Mouse (Mus musculus) ES-Bruce4 (cell line): ENCODE measurements around the gene Rnf216. TPM values are rescaled to one million over a fixed set of nuclear protein-coding genes. Genes with fewer than 3 reads are reported as not detected.

Experiments
- H3K27ac ChIP-seq: 2 replicates; pipeline ENCODE4 v1.5.1; 2012; ENCODE audit warnings: low read length, inconsistent platforms; ENCODE audit not compliant: insufficient read depth
- H3K27me3 ChIP-seq: 2 replicates; pipeline ENCODE4 v1.6.1; 2012; ENCODE audit warnings: mild to moderate bottlenecking, low read length, inconsistent platforms; ENCODE audit not compliant: control insufficient read depth, poor library complexity, insufficient read depth, severe bottlenecking
- H3K36me3 ChIP-seq: 2 replicates; pipeline ENCODE4 v1.6.1; 2012; ENCODE audit warnings: inconsistent platforms, mild to moderate bottlenecking, low read length, moderate library complexity; ENCODE audit not compliant: control insufficient read depth, poor library complexity, insufficient read depth, severe bottlenecking
- H3K4me1 ChIP-seq: one replicate; pipeline ENCODE4 v1.8.1; 2011; ENCODE audit warnings: low read length; ENCODE audit not compliant: control insufficient read depth, insufficient read depth
- H3K4me3 ChIP-seq: 2 replicates; pipeline ENCODE4 v1.5.1; 2011; ENCODE audit warnings: low read depth, mild to moderate bottlenecking, low read length
- H3K9ac ChIP-seq: 2 replicates; pipeline ENCODE4 v1.6.1; 2012; ENCODE audit warnings: low read depth, mild to moderate bottlenecking, inconsistent platforms; ENCODE audit not compliant: poor library complexity, severe bottlenecking
- H3K9me3 ChIP-seq: replicated peaks from 2 replicates; pipeline ENCODE4 v1.6.1; 2012; ENCODE audit warnings: mild to moderate bottlenecking, low read length, inconsistent platforms; ENCODE audit not compliant: control insufficient read depth, poor library complexity, insufficient read depth, severe bottlenecking
- CTCF ChIP-seq: IDR thresholded peaks from one replicate; pipeline ENCODE4 v1.8.1; 2011; ENCODE audit warnings: low read depth, low read length
- EP300 ChIP-seq: IDR thresholded peaks from 2 replicates; pipeline ENCODE4 v1.6.1; 2011; ENCODE audit warnings: low read depth, low read length; ENCODE audit not compliant: insufficient read depth
- POLR2A ChIP-seq: IDR thresholded peaks from one replicate; pipeline ENCODE4 v1.8.1; 2011; ENCODE audit warnings: low read length; ENCODE audit not compliant: insufficient read depth
- polyA plus RNA-seq: library from polyadenylated mRNA; stranded (reverse); fragments of >200 nt; gene quantifications from 2 replicates; pipeline ENCODE4 v1.2.4, GENCODE M21; 2011; ENCODE audit warnings: low read depth; ENCODE audit not compliant: missing spikeins, insufficient read depth, insufficient read length

Rnf216 gene
- polyA plus RNA-seq, 1 experiment, result 51.6 TPM

DNA sequence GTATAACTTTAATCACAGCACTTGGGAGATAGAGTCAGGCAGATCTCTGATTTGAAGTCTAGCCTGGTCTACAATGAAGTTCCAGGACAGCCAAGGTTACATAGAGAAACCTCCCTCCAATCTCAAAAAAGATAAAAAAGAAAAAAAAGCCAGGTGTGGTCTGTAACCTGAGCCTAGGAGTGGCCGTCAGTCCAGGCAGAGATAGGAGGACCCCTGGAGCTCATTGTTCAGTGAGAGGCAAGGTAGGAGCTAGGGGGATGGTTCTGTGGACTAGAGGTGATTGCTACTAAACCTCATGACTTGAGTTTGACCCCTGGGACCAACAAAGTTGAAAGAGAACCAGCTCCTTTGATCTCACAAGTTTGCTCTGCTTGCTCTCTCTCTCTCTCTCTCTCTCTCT, 9.9 kb upstream of the Rnf216 start:
- Histone ChIP-seq H3K9me3 (peaks cover 2% of the 10 kb centered on the region; the same call in 1 of the 2 replicates), H3K27me3 (no peaks in the 10 kb centered on the region), H3K4me3 (no peak overlapping the region), H3K4me1 (peaks cover 10% of the 10 kb centered on the region), H3K36me3 (no peaks in the 10 kb centered on the region), H3K9ac (no peak overlapping the region), H3K27ac (peak overlapping the region; percentile 97)
- TF ChIP-seq CTCF (no peak), POLR2A (no peak), EP300 (peak; percentile 87)

- Histone ChIP-seq H3K27ac (peak overlapping the region; percentile 97), H3K9ac (peak overlapping the region; percentile 54; the same call in 1 of the 2 replicates), H3K4me3 (peak overlapping the region; percentile 39; the same call in 1 of the 2 replicates), H3K9me3 (no peaks in the 10 kb centered on the region), H3K36me3 (no peaks in the 10 kb centered on the region), H3K4me1 (peaks cover 10% of the 10 kb centered on the region), H3K27me3 (no peaks in the 10 kb centered on the region)
- TF ChIP-seq POLR2A, result peak; percentile 24
- TF ChIP-seq CTCF, result no peak
- TF ChIP-seq EP300, result no peak
Measured at GRCm38 (mm10) chr5:143122125-143122524, 9.3 kb upstream of the Rnf216 start.

DNA sequence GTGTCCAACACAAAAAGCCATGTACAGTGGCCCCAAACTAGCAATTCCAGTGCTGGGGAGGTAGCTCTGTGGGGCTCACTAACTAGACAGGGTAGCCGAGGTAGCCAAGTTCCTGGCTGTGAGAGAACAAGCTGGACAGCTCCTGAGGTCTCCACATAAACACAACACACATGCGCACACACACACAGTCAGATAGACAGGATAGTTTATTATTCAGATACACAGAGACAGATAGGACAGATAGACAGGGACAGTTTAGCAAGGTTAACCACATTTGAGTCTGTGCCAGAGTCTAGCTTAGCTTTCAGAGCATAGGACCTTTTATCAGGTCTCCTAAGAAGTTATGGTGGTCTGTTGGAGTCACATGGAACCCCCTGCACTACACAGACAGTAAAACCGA, 6.0 kb downstream of the Rnf216 start:
- no peak overlapping the region for H3K27ac ChIP-seq
- no peaks in the 10 kb centered on the region; the same call in 1 of the 2 replicates for H3K36me3 ChIP-seq
- H3K27me3 ChIP-seq, result no peaks in the 10 kb centered on the region
- no peak for TF ChIP-seq POLR2A
- TF ChIP-seq EP300, result no peak
- no peak for TF ChIP-seq CTCF
- no peak overlapping the region for H3K4me3 ChIP-seq
- no peaks in the 10 kb centered on the region for H3K9me3 ChIP-seq
- peaks cover 3% of the 10 kb centered on the region for H3K4me1 ChIP-seq
- no peak overlapping the region for H3K9ac ChIP-seq

DNA sequence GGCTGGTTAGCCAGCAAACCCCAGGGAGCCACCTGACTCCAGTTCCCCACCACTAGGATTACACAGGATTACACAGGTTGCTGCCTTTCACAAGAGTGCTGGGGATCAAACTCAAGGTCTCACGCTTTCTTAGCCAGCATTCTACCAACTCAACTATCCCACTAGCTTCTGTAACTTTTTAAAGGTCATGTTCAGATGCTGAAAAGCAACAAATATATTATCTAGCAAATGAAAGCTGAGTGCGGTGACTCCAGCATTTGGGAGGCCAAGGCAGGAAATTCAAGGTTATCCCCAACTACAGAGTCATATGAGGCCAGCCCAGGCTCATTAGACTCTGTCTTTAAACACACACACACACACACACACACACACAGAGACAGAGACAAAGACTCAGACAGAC, 9.6 kb downstream of the Rnf216 start:
- Histone ChIP-seq H3K36me3 (no peaks in the 10 kb centered on the region; the same call in 1 of the 2 replicates), H3K4me3 (no peak overlapping the region), H3K4me1 (no peaks in the 10 kb centered on the region), H3K9ac (no peak overlapping the region), H3K27ac (no peak overlapping the region), H3K9me3 (no peaks in the 10 kb centered on the region), H3K27me3 (no peaks in the 10 kb centered on the region)
- no peak for TF ChIP-seq EP300
- no peak for TF ChIP-seq CTCF
- TF ChIP-seq POLR2A, result no peak

GRCm38 (mm10) chr5:143101626-143102025, 11.2 kb downstream of the Rnf216 start:
- no peaks in the 10 kb centered on the region; the same call in 1 of the 2 replicates for H3K36me3 ChIP-seq
- H3K27ac ChIP-seq, result no peak overlapping the region
- TF ChIP-seq CTCF (no peak), EP300 (no peak), POLR2A (no peak)
- H3K9me3 ChIP-seq, result no peaks in the 10 kb centered on the region
- no peak overlapping the region for H3K4me3 ChIP-seq
- no peak overlapping the region for H3K9ac ChIP-seq
- no peaks in the 10 kb centered on the region for H3K4me1 ChIP-seq
- H3K27me3 ChIP-seq, result no peaks in the 10 kb centered on the region

DNA sequence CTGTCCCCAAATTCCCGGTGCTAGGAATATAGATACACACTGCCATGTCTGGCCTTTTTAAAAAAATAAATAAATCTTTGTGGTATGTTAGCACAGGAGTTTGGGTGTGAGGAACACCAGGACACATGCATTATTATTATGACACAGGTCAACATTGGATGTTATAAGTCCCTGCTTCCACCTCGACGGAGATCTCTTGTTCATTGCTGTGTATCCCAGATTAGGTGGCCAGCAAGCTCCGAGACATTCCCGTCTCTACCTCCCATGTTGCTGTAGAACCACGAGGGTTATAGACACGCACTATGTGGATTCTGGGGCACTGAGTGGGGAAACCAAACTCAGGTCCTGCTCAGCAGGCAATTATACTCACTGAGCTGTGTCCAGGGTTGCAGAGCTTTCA, 17.5 kb downstream of the Rnf216 start:
- no peaks in the 10 kb centered on the region for H3K4me1 ChIP-seq
- H3K9ac ChIP-seq, result no peak overlapping the region
- H3K9me3 ChIP-seq, result no peaks in the 10 kb centered on the region
- no peak overlapping the region for H3K27ac ChIP-seq
- H3K27me3 ChIP-seq, result no peaks in the 10 kb centered on the region
- peaks cover 10% of the 10 kb centered on the region for H3K36me3 ChIP-seq
- no peak overlapping the region for H3K4me3 ChIP-seq
- no peak for TF ChIP-seq POLR2A
- TF ChIP-seq CTCF, result no peak
- TF ChIP-seq EP300, result no peak
